Mouse (Mus musculus) layer of hippocampus, postnatal 36 days (tissue): ENCODE data around the gene Arl13a. TPM values are rescaled to one million over a fixed set of nuclear protein-coding genes. Genes with fewer than 3 reads are reported as not detected.

Source experiments
- total RNA-seq, 2 experiments: library from RNA; stranded (reverse); gene quantifications; 2 replicates each; pipeline ENCODE4 v1.2.3; 2021

The Arl13a gene
- total RNA-seq, 2 experiments from 2014 or later = not detected

Other genes with a start within 250 kb of the Arl13a start
- 1 to 10 TPM; 1.3 to 1.7 TPM for gene Sytl4, start 205.7 kb upstream of the Arl13a start, total RNA-seq
- 100 to 1,000 TPM; 101 to 103 TPM for gene Cstf2, start 128.3 kb upstream of the Arl13a start, total RNA-seq
- under 1 TPM; 0.38 to 0.50 TPM for gene Xkrx, start 25.4 kb upstream of the Arl13a start, total RNA-seq
- gene Nox1, start 34.5 kb downstream of the Arl13a start, total RNA-seq = not detected
- 10 to 100 TPM in 1 of 2 experiments, 1 to 10 TPM in 1; 8.9 to 10.5 TPM for gene Trmt2b, start 89.5 kb downstream of the Arl13a start, total RNA-seq
- 10 to 100 TPM; 54.5 to 54.8 TPM for gene Tmem35a, start 107.7 kb downstream of the Arl13a start, total RNA-seq
- 1 to 10 TPM in 1 of 2 experiments, under 1 TPM in 1; 0.45 to 1.1 TPM for gene Cenpi, start 120.6 kb downstream of the Arl13a start, total RNA-seq
- 10 to 100 TPM; 43.9 to 48.6 TPM for gene Drp2, start 217.1 kb downstream of the Arl13a start, total RNA-seq